Mouse (Mus musculus): ENCODE measurements around the gene Exosc1.

Gene Exosc1

GRCm38 (mm10) chr19:41905246-41905645 lies 28.0 kb downstream of the Exosc1 start:
- CTCF ChIA-PET, result interaction anchor here (0.6 to 1.5 kb wide), 8 partner anchors 9 to 265 kb away, joined by 3 to 5 read pairs (median 4); no protein-coding TSS in a partner anchor
- POLR2A ChIA-PET, result interaction anchor here in 1 of 4 experiments (0.6 to 2.0 kb wide), 4 partner anchors 11 to 46 kb away, joined by 3 to 5 read pairs (median 4); no protein-coding TSS in a partner anchor

DNA sequence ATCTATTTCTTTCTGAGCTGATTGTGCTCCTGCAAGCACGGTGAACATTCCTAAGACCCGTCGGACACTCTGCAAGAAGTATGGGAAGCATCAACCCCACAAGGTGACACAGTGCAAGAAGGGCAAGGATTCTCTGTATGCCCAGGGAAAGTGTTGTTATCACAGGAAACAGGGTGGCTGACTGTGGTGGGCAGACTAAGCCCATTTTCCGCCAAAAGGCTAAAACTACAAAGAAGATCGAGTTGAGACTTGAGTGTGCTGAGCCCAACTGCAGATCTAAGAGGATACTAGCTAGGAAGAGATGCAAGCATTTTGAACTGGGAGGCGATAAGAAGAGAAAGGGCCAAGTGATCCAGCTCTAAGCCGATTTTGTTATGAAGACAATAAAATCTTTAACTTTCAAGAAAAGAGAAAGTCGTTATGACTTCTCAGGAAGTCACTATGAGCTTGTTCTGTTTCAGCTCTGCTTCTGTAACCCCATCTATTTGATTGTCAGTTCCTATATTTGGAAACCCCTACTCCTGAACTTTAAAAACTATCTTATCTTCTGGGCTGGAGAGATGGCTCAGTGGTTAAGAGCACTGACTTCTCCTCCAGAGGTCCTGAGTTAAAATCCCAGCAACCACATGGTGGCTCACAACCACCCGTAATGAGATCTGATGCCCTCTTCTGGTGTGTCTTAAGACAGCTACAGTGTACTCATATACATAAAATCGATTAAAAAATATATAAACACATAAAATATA lies 30.2 kb downstream of the Exosc1 start:
- ChIA-PET POLR2A (interaction anchor here (0.7 to 2.5 kb wide), 6 partner anchors 8 to 29 kb away, joined by 3 to 8 read pairs (median 4); partner anchors contain the start of gene Pgam1 (in 1 of the 4)), CTCF (interaction anchor here (0.6 to 1.1 kb wide), 5 partner anchors 11 to 249 kb away, joined by 3 to 4 read pairs (median 3); no protein-coding TSS in a partner anchor)

GRCm38 (mm10) chr19:41901696-41902095 lies 31.5 kb downstream of the Exosc1 start:
- CTCF ChIA-PET, result interaction anchor here in 2 of 4 experiments (0.6 to 0.7 kb wide), 6 partner anchors 31 to 1705 kb away, joined by 3 to 4 read pairs (median 4); no protein-coding TSS in a partner anchor
- POLR2A ChIA-PET, result interaction anchor here in 2 of 4 experiments (0.5 to 2.6 kb wide), 8 partner anchors 9 to 188 kb away, joined by 3 to 10 read pairs (median 3); partner anchors contain the start of genes Pgam1 (in 1 of the 2), Pi4k2a (in 1 of the 2) and Ubtd1 (in 1 of the 2)

DNA sequence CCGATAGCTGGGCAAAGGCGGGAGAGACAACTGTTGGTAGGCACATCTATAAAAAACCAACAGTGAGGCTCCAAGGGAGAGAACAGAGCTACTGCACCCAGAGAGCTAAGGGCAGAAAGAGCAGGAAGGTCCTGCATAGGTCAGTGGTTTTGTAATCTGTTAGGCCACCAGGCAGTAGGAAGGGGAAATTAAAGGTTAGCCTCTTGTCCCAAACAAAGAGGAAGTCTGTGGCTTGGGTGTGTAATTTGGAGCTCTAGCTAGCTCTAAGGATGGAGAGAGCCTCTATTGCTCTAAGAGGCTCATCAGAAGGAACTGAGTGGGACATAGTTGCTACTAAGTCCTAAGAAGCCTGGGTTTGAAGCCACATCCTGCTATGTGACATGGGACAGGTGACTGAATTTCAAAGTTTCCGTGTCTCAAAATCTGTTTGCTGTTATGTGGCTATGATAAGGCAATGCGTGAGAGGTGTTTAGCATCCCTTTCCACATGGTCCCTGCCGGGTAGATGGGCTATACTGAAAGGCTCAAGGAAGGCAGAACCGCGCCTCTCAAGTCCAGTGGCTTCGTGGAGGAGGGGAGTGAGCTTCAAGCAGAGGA lies 32.6 kb downstream of the Exosc1 start:
- ChIA-PET CTCF (interaction anchor here in 2 of 4 experiments (0.7 to 1.1 kb wide), 3 partner anchors 125 to 583 kb away, joined by 3 to 4 read pairs (median 3); no protein-coding TSS in a partner anchor), POLR2A (interaction anchor here in 3 of 4 experiments (0.5 to 2.6 kb wide), 11 partner anchors 9 to 252 kb away, joined by 3 to 8 read pairs (median 5); partner anchors contain the start of genes Exosc1 (in 1 of the 3), Pgam1 (in 1 of the 3), Ubtd1 (in 1 of the 3) and Zdhhc16 (in 1 of the 3))

DNA sequence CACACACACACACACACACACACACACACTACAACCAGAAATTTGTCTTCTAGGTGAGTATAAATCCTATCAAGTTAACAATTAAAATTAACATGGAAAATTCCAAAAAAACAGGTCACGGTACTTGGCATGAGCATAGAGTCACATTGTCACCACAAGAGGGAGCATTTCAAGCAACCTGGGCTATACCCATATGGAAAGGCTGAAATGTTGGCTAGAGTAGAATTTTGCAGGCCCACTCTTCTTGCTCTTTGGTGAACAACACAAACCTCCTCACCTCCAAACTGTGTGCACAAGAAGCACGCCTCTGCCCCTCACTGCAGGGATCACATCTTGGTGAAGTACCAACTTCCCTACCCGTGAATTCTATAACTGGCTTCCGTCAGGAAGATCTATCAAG lies 34.4 kb downstream of the Exosc1 start:
- CTCF ChIA-PET, result interaction anchor here in 1 of 4 experiments (0.8 kb wide), 1 partner anchor 132 kb away, joined by 3 read pairs; no protein-coding TSS in a partner anchor
- POLR2A ChIA-PET, result interaction anchor here in 2 of 4 experiments (1.1 to 2.0 kb wide), 4 partner anchors 12 to 34 kb away, joined by 3 to 5 read pairs (median 4); partner anchors contain the start of genes Exosc1 (in 1 of the 2) and Zdhhc16 (in 1 of the 2)

DNA sequence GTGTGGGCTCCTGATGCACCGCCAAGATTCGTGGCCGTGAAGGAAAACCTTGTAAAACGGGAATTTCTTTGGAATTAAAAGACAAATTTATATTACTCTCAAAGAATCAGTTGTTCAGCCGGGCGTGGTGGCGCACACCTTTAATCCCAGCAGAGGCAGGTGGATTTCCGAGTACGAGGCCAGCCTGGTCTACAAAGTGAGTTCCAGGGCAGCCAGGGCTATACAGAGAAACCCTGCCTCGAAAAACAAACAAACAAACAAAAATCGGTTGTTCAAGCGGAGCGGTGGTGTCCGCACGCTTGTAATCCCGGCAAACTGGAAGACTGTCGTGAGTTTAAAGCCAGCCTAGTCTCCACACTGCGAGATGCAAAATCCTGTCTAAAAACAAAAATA lies 36.9 kb downstream of the Exosc1 start:
- CTCF ChIA-PET, result no interaction called here
- POLR2A ChIA-PET, result no interaction called here

DNA sequence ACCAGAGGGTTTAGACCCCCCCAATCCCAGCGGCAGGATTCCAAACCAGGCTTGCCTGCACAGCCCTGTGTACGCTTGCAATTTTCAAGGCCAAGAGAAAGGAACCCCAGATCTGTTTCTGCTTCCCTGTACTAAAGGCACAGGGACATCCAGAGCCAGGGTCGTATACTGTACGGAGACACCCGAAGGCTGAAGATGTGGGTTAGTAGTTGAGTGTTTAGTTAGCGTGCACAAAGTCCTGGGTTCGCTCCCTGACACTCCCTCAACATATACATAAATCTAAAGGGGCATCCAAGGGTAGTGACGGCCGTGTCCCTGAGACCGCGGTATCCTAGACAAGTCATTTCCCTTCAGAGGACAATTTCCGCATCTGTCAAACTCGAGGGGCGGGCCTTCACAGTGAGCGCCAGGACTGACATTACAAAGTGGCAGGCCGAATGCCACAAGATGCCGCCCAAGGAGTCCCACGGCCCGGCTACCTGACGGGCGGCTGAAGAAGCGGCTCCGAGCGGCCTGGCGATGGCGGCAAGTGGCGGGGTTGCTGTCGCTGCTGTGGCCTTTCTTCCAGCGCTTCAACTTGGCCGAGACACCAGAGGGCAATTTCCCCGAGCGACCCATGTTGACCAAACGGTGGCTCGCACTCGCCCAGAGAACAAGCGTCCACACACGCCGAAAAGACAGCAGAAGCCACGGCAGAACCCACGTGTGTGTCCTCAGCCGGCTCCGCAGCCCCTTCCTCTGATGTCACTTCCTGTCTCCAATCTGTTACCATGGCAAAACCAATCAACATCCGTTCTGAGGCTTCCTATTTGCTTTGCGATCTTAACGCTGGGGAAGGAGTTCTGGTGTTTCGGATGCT lies 37.5 kb downstream of the Exosc1 start, which contains the start of gene Rrp12:
Rrp12 (minus strand) TSS at position 714 of the 859 bp plus-strand sequence.
- CTCF ChIA-PET, result no interaction called here

DNA sequence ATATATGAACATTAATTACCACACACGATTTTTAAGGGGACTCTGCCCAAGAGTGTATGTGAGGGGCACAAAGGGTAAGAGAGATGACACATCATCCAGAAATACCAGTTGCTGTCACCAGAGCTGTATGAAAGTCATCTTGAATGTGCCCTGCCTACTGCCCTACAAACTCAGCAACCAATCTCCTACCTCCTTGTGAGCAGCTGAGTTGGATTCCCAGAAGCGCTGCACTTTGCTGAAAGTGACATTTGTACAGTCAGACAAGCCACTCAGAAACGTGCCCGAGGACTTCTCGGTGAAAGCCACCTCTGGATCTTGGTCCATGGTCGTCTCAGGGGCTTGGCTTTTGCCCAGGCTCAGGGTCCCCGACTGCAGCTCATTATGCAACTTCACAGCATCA lies 38.3 kb downstream of the Exosc1 start:
- CTCF ChIA-PET, result interaction anchor here in 1 of 4 experiments (1.6 kb wide), 1 partner anchor 11 kb away, joined by 4 read pairs; no protein-coding TSS in a partner anchor
- POLR2A ChIA-PET, result interaction anchor here in 2 of 4 experiments (0.6 to 1.5 kb wide), 3 partner anchors 9 to 17 kb away, joined by 3 to 5 read pairs (median 4); partner anchors contain the start of gene Pgam1 (in 1 of the 2)

More for the DNA sequence above, 37.5 kb downstream of the Exosc1 start, which contains the start of gene Rrp12:
- POLR2A ChIA-PET, result interaction anchor here in 3 of 4 experiments (0.5 to 1.5 kb wide), 4 partner anchors 8 to 16 kb away, joined by 3 to 5 read pairs (median 4); partner anchors contain the start of gene Pgam1 (in 1 of the 3)

- CTCF ChIA-PET, result no interaction called here
- POLR2A ChIA-PET, result interaction anchor here in 1 of 4 experiments (1.5 kb wide), 1 partner anchor 45 kb away, joined by 3 read pairs; the partner anchor contains the start of genes Exosc1 and Zdhhc16
Observed at GRCm38 (mm10) chr19:41888191-41888590, 45.0 kb downstream of the Exosc1 start.

DNA sequence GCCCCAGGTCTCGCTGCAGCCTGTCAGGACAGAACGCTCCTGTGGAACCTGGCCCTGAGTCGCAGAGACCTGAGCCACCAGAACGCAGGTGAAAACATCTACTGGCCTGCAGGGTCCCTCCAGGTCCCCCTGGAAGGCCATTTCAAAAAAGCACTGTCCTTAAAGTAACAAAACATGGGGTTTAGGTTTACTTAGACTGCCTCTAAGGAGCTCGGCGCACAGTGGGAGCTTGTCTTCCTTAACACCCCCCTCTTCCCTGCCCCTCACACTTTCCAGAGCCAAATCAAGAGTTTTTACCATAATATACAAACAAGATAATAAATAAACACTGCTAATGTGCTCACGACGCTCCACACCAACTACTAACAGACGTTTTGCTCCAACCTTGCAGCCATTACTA lies 49.3 kb downstream of the Exosc1 start:
- ChIA-PET POLR2A (interaction anchor here in 2 of 4 experiments (1.2 to 1.7 kb wide), 3 partner anchors 29 to 82 kb away, joined by 3 to 5 read pairs (median 4); partner anchors contain the start of genes Arhgap19 (in 1 of the 2) and Pgam1 (in 1 of the 2)), CTCF (interaction anchor here in 2 of 4 experiments (0.5 to 0.6 kb wide), 2 partner anchors 37 to 245 kb away, joined by 3 to 4 read pairs; no protein-coding TSS in a partner anchor)

DNA sequence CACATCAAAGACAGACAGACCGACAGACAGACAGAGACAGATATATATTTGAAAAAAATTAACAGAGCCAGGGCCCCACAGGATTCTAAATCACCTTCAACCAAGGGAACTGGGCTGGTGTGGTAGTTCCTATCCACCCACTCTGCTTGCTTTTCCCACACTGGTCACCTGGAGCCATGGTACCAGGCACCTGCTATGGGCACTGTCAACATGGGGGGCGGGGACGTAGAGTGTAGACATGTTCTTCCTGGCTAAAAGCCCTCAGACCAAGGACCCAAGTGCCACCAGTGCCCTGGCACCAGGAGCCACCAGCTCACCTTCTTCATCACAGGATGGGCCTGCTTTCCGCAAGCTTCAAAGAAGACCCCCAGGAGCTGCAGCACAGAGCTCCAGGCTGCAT lies 51.4 kb downstream of the Exosc1 start:
- ChIA-PET CTCF (no interaction called here), POLR2A (no interaction called here)

GRCm38 (mm10) chr19:41874356-41874755 lies 58.9 kb downstream of the Exosc1 start:
- CTCF ChIA-PET, result interaction anchor here in 1 of 4 experiments (0.6 kb wide), 1 partner anchor 78 kb away, joined by 4 read pairs; no protein-coding TSS in a partner anchor
- POLR2A ChIA-PET, result interaction anchor here in 2 of 4 experiments (0.6 to 1.6 kb wide), 3 partner anchors 12 to 92 kb away, joined by 3 to 5 read pairs (median 4); no protein-coding TSS in a partner anchor
